Mouse (Mus musculus) lung, embryonic 16.5 days (tissue): ENCODE results near the gene Zfp14. TPM values are rescaled to one million over a fixed set of nuclear protein-coding genes. Genes with fewer than 3 reads are reported as not detected.

Source experiments
- ATAC-seq: fragments of 200-750 bp; cut with Nextera tagmentation; 2 replicates; pipeline ENCODE4 v1.8.0; 2017; ENCODE audit warnings: low read depth, mild to moderate bottlenecking, moderate library complexity
- H3K27ac ChIP-seq: fragments of 300-500 bp; sonication (generic); 2 replicates; pipeline ENCODE4 v1.5.1; 2014; ENCODE audit warnings: mild to moderate bottlenecking, control low read depth, low read length
- H3K27me3 ChIP-seq: fragments of 300-500 bp; sonication (generic); 2 replicates; pipeline ENCODE4 v1.6.1; 2014; ENCODE audit warnings: low read depth, low read length, mixed read lengths; ENCODE audit not compliant: control insufficient read depth, insufficient read depth
- H3K36me3 ChIP-seq: fragments of 300-500 bp; sonication (generic); 2 replicates; pipeline ENCODE4 v1.6.1; 2014; ENCODE audit warnings: low read length; ENCODE audit not compliant: control insufficient read depth, insufficient read depth
- H3K4me1 ChIP-seq: fragments of 300-500 bp; sonication (generic); replicated peaks from 2 replicates; pipeline ENCODE4 v1.6.1; 2014; ENCODE audit warnings: low read length, mixed read lengths; ENCODE audit not compliant: control insufficient read depth, insufficient read depth
- H3K4me2 ChIP-seq: fragments of 300-500 bp; sonication (generic); 2 replicates; pipeline ENCODE4 v1.6.1; 2014; ENCODE audit warnings: low read depth, low read length, control low read depth
- H3K4me3 ChIP-seq: fragments of 300-500 bp; sonication (generic); 2 replicates; pipeline ENCODE4 v1.5.1; 2014; ENCODE audit warnings: mild to moderate bottlenecking, low read length, control low read depth
- H3K9ac ChIP-seq: fragments of 300-500 bp; sonication (generic); 2 replicates; pipeline ENCODE4 v1.6.1; 2014; ENCODE audit warnings: low read length, control low read depth
- H3K9me3 ChIP-seq: fragments of 300-500 bp; sonication (generic); 2 replicates; pipeline ENCODE4 v1.6.1; 2016; ENCODE audit warnings: low read length; ENCODE audit not compliant: control insufficient read depth
- WGBS: fragments of 180-500 bp; shearing (Covaris S2); extraction: QIAGEN DNeasy Blood & Tissue Kit; methylation state at CpG from one replicate; pipeline ENCODE4 v1.1.7; 2014; 5-methylcytosine and 5-hydroxymethylcytosine counted together
- microRNA-seq: library from miRNA; unstranded; fragments of <30 nt; microRNA quantifications from one replicate; pipeline ENCODE4, GENCODE M21; 2016
- polyA plus RNA-seq: library from polyadenylated mRNA; unstranded; fragments of >200 nt; fragmentation: Nextera tagmentation; extraction: Ambion mirVana; gene quantifications from 2 replicates; pipeline ENCODE4 v1.2.1, GENCODE M21; 2015

Gene Zfp14
- polyA plus RNA-seq, 1 experiment from 2014 or later = 3.7 TPM

GRCm38 (mm10) chr7:29989031-29989430 is 62.1 kb downstream of the Zfp14 start:
- H3K9ac ChIP-seq = no peak overlapping the region
- no peak overlapping the region for H3K27ac ChIP-seq
- ATAC-seq = no peak
- H3K27me3 ChIP-seq = no peaks in the 10 kb centered on the region
- no peak overlapping the region for H3K4me3 ChIP-seq
- H3K4me2 ChIP-seq = no peak overlapping the region
- H3K4me1 ChIP-seq = peaks cover 9% of the 10 kb centered on the region; the same call in 1 of the 2 replicates
- peaks cover 40% of the 10 kb centered on the region for H3K36me3 ChIP-seq
- no peaks in the 10 kb centered on the region for H3K9me3 ChIP-seq
- WGBS = 80% methylated on average over 11 of the region's 11 CpGs

DNA sequence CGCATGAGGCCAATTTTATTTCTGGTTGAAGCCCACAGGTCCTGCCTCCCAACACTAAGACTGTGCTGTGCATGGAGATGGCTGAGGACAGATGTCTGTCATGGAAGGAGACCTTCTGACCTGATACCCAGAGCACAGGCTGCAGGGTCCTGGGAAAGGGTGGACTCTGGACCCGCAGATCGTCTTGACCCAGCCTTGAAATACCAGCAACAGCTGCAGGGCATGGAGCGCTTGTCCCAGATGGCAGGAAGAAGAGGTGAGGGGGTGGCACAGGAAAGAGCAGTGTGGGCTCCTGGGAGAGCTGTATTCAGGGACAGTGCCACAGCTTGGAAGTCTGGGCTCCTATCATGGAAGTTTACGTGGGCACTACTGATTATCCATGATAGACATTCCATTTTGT is 63.6 kb downstream of the Zfp14 start:
- Histone ChIP-seq H3K9ac (no peak overlapping the region), H3K4me1 (peaks cover 15% of the 10 kb centered on the region), H3K4me2 (no peak overlapping the region), H3K36me3 (peaks cover 32% of the 10 kb centered on the region), H3K27ac (no peak overlapping the region), H3K4me3 (no peak overlapping the region), H3K27me3 (no peaks in the 10 kb centered on the region), H3K9me3 (no peaks in the 10 kb centered on the region)
- no peak for ATAC-seq
- WGBS = 91% methylated on average over 5 of the region's 5 CpGs

Small RNAs within 50 kb of the gene (microRNA-seq; reads per million reads assigned to microRNA genes)
- gene Gm23368 = not detected

Other genes starting within 250 kb of the Zfp14 start
- 15.6 and 16.0 TPM in 2 replicates for gene Zfp790, start 235.3 kb downstream of the Zfp14 start, polyA plus RNA-seq
- 4.9 and 5.0 TPM in 2 replicates for gene Zfp940, start 197.7 kb downstream of the Zfp14 start, polyA plus RNA-seq
- 6.7 and 8.2 TPM in 2 replicates for gene Zfp420, start 191.4 kb downstream of the Zfp14 start, polyA plus RNA-seq
- gene Zfp27, start 144.8 kb downstream of the Zfp14 start, polyA plus RNA-seq = 9.3 and 9.7 TPM in 2 replicates
- 4.4 and 4.6 TPM in 2 replicates for gene Zfp383, start 143.2 kb downstream of the Zfp14 start, polyA plus RNA-seq
- gene Zfp74, start 97.3 kb downstream of the Zfp14 start, polyA plus RNA-seq = 9.5 and 9.9 TPM in 2 replicates
- 12.3 and 13.8 TPM in 2 replicates for gene Zfp568, start 67.4 kb downstream of the Zfp14 start, polyA plus RNA-seq
- gene Zfp82, start 21.5 kb upstream of the Zfp14 start, polyA plus RNA-seq = 4.7 and 5.0 TPM in 2 replicates
- gene Gm26920, start 39.0 kb upstream of the Zfp14 start, polyA plus RNA-seq = 1.2 and 1.5 TPM in 2 replicates
- gene Zfp566, start 39.1 kb upstream of the Zfp14 start, polyA plus RNA-seq = 6.9 and 7.6 TPM in 2 replicates
- 115 and 117 TPM in 2 replicates for gene Zfp260, start 43.4 kb upstream of the Zfp14 start, polyA plus RNA-seq
- 11.6 and 14.3 TPM in 2 replicates for gene Zfp382, start 70.6 kb upstream of the Zfp14 start, polyA plus RNA-seq
- 13.7 and 14.8 TPM in 2 replicates for gene Zfp146, start 118.4 kb upstream of the Zfp14 start, polyA plus RNA-seq
- 17.1 and 20.2 TPM in 2 replicates for gene Cox7a1, start 132.8 kb upstream of the Zfp14 start, polyA plus RNA-seq
- gene Capns1, start 147.4 kb upstream of the Zfp14 start, polyA plus RNA-seq = 91.2 and 99.5 TPM in 2 replicates
- 146 and 152 TPM in 2 replicates for gene Polr2i, start 180.6 kb upstream of the Zfp14 start, polyA plus RNA-seq
- 156 and 161 TPM in 2 replicates for gene Tbcb, start 180.9 kb upstream of the Zfp14 start, polyA plus RNA-seq
- 0.30 TPM in 1 of 2 replicates, not detected in the other for gene Ovol3, start 184.3 kb upstream of the Zfp14 start, polyA plus RNA-seq
- gene Thap8, start 228.7 kb upstream of the Zfp14 start, polyA plus RNA-seq = 0.48 and 0.83 TPM in 2 replicates
- 11.8 and 12.2 TPM in 2 replicates for gene Wdr62, start 229.0 kb upstream of the Zfp14 start, polyA plus RNA-seq
- gene Clip3, start 240.3 kb upstream of the Zfp14 start, polyA plus RNA-seq = 15.9 and 20.7 TPM in 2 replicates